Mouse (Mus musculus): ENCODE results near the gene Bcl2a1a. TPM values are rescaled to one million over a fixed set of nuclear protein-coding genes. Genes with fewer than 3 reads are reported as not detected.
"Not testable (repeated sequence)": the region's sequence is repeated elsewhere in the genome, so short reads cannot be mapped to it uniquely, and the experiment has no call there.

Bcl2a1a gene
- polyA plus RNA-seq (2015; fragmentation: Nextera tagmentation; extraction: Ambion mirVana), result not detected in 2 replicates

GRCm38 (mm10) chr9:88956670-88957153 lies at the start of gene Bcl2a1a:
Bcl2a1a (plus strand) TSS chr9:88956900.
- not testable (repeated sequence) for H3K27ac ChIP-seq; H3K4me1 ChIP-seq; H3K27me3 ChIP-seq (replicated peaks); H3K4me2 ChIP-seq; ATAC-seq (replicated peaks); H3K9ac ChIP-seq; H3K9me3 ChIP-seq; H3K4me3 ChIP-seq; H3K36me3 ChIP-seq (replicated peaks)
- WGBS, result 95% methylated on average over 5 of the region's 5 CpGs

GRCm38 (mm10) chr9:88916576-88916975 lies 40.1 kb upstream of the Bcl2a1a start:
- H3K9me3 ChIP-seq; H3K9ac ChIP-seq; H3K27ac ChIP-seq; ATAC-seq (replicated peaks); H3K4me1 ChIP-seq; H3K4me2 ChIP-seq; H3K4me3 ChIP-seq; H3K27me3 ChIP-seq (replicated peaks); H3K36me3 ChIP-seq (replicated peaks): not testable (repeated sequence)
- WGBS, result 82% methylated on average over 5 of the region's 5 CpGs

GRCm38 (mm10) chr9:88938312-88938711 lies 18.4 kb upstream of the Bcl2a1a start:
- not testable (repeated sequence) for H3K27ac ChIP-seq; H3K4me1 ChIP-seq; H3K36me3 ChIP-seq (replicated peaks); H3K9ac ChIP-seq; ATAC-seq (replicated peaks); H3K27me3 ChIP-seq (replicated peaks); H3K9me3 ChIP-seq; H3K4me2 ChIP-seq; H3K4me3 ChIP-seq
- 34% methylated on average over 2 of the region's 3 CpGs for WGBS

DNA sequence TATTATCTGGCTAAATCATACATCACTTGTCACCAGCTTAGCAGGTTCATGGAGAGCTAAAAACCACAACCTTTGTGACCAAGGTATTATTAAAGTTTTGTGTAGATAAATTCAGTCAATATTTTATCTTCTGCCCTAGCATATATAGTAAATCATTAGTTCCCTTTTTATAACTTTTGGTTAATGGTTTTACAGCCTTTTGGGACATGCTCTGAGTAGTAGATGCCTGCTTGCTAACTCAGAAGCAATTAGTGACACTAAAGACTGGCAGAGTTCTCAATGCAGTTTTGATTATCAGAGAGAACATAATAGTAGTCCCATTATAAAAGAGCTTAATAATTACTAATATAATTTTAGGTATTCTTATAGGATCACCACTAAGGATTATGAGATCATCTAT lies 5.2 kb upstream of the Bcl2a1a start:
- ATAC-seq (replicated peaks); H3K36me3 ChIP-seq (replicated peaks); H3K27me3 ChIP-seq (replicated peaks); H3K4me2 ChIP-seq; H3K27ac ChIP-seq; H3K4me1 ChIP-seq; H3K9me3 ChIP-seq; H3K9ac ChIP-seq; H3K4me3 ChIP-seq: not testable (repeated sequence)

DNA sequence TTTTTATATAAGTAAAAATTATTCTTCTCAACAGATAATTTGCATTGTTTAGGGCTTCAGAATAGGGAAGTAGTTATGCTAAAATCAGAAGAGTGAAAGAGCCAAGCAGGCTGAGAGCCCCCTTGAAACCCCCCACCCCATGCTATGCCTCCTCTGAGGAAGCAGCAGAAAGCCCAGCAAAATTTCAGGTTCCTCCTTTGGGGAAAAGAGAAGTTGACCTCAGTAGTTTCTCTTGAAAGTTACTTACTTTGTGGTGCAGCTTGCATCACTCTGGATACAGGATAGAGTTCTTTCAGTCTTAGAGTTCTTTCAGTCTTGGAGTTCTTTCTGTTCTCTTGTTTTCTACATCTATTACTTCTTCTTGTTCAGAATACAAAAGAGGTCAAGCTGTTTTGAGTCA lies 3.5 kb upstream of the Bcl2a1a start:
- not testable (repeated sequence) for ATAC-seq (replicated peaks); H3K36me3 ChIP-seq (replicated peaks); H3K27ac ChIP-seq; H3K4me3 ChIP-seq; H3K4me1 ChIP-seq; H3K4me2 ChIP-seq; H3K9me3 ChIP-seq; H3K9ac ChIP-seq; H3K27me3 ChIP-seq (replicated peaks)

GRCm38 (mm10) chr9:88955224-88955623 lies 1.5 kb upstream of the Bcl2a1a start:
- not testable (repeated sequence) for H3K27ac ChIP-seq; H3K36me3 ChIP-seq (replicated peaks); H3K27me3 ChIP-seq (replicated peaks); H3K4me2 ChIP-seq; H3K9ac ChIP-seq; H3K9me3 ChIP-seq; H3K4me3 ChIP-seq; ATAC-seq (replicated peaks); H3K4me1 ChIP-seq
- 77% methylated on average over 1 of the region's 1 CpGs for WGBS

GRCm38 (mm10) chr9:88956035-88956434 lies 665 bp upstream of the Bcl2a1a start:
- not testable (repeated sequence) for H3K9ac ChIP-seq; ATAC-seq (replicated peaks); H3K36me3 ChIP-seq (replicated peaks); H3K4me3 ChIP-seq; H3K27ac ChIP-seq; H3K4me2 ChIP-seq; H3K27me3 ChIP-seq (replicated peaks); H3K9me3 ChIP-seq; H3K4me1 ChIP-seq
- WGBS, result 98% methylated on average over 3 of the region's 4 CpGs

GRCm38 (mm10) chr9:88958891-88959290 lies 2.2 kb downstream of the Bcl2a1a start:
- no peak for ATAC-seq (replicated peaks)
- no peaks in the 10 kb centered on the region for H3K4me1 ChIP-seq
- 87% methylated on average over 3 of the region's 3 CpGs for WGBS
- no peak overlapping the region for H3K4me2 ChIP-seq
- H3K9me3 ChIP-seq, result no peaks in the 10 kb centered on the region
- no peak overlapping the region for H3K27ac ChIP-seq
- H3K4me3 ChIP-seq, result no peak overlapping the region
- H3K27me3 ChIP-seq (replicated peaks), result no peaks in the 10 kb centered on the region
- no peak overlapping the region for H3K9ac ChIP-seq
- no peaks in the 10 kb centered on the region for H3K36me3 ChIP-seq (replicated peaks)

DNA sequence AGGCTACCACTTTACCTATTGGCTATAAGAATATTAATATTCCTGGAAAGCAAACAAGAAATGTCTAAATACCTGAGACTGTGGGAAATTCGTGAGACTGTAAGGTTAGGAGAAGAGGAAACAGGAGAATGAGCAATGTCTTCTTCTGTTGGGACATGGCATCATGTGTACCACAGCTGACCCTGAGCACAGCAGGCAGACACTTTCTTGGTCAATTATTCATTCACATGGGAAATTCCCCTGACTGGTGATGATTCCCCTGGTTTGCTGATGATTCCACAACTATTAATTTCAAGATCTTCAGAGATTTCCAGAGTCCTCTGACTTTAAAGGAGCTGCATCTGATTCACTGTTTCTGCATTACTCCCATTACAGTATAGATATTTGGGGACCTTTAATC lies 3.3 kb downstream of the Bcl2a1a start:
- H3K4me3 ChIP-seq; H3K27me3 ChIP-seq (replicated peaks); H3K4me2 ChIP-seq; H3K4me1 ChIP-seq; ATAC-seq (replicated peaks); H3K36me3 ChIP-seq (replicated peaks); H3K9ac ChIP-seq; H3K9me3 ChIP-seq; H3K27ac ChIP-seq: not testable (repeated sequence)
- WGBS, result 42% methylated on average over 1 of the region's 1 CpGs

GRCm38 (mm10) chr9:88966462-88966861 lies 9.8 kb downstream of the Bcl2a1a start:
- not testable (repeated sequence) for H3K4me1 ChIP-seq; H3K9me3 ChIP-seq; H3K27me3 ChIP-seq (replicated peaks); ATAC-seq (replicated peaks); H3K27ac ChIP-seq; H3K9ac ChIP-seq; H3K36me3 ChIP-seq (replicated peaks); H3K4me3 ChIP-seq; H3K4me2 ChIP-seq
- 71% methylated on average over 1 of the region's 6 CpGs for WGBS

- not testable (repeated sequence) for H3K27me3 ChIP-seq (replicated peaks); H3K36me3 ChIP-seq (replicated peaks); H3K9ac ChIP-seq; H3K4me1 ChIP-seq; H3K27ac ChIP-seq; H3K4me3 ChIP-seq; ATAC-seq (replicated peaks); H3K9me3 ChIP-seq; H3K4me2 ChIP-seq
- 90% methylated on average over 2 of the region's 2 CpGs for WGBS
These were observed 12.8 kb downstream of the Bcl2a1a start for GRCm38 (mm10) chr9:88969502-88969901.

DNA sequence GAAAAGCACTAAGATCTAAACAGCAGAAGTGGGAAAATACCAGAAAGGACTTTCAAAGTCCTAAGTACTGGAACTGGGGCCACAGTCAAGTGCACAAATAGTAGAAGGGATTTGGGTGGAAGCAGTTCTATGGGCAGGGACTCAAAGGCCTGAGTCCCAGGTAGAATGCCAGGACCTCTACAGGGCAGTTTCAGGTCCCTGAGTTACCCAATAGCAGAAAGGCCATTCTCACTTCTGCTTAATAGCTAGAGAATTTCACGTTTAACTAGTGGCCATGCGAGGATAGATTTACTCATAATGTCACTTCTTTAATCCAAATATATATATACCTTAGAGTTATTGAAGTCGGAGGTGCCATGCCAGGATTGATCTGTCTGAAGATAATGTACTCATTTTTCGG lies 20.2 kb downstream of the Bcl2a1a start:
- H3K27ac ChIP-seq; H3K4me3 ChIP-seq; H3K9ac ChIP-seq; H3K36me3 ChIP-seq (replicated peaks); H3K27me3 ChIP-seq (replicated peaks); ATAC-seq (replicated peaks); H3K4me1 ChIP-seq; H3K9me3 ChIP-seq; H3K4me2 ChIP-seq: not testable (repeated sequence)
- WGBS, result 84% methylated on average over 4 of the region's 4 CpGs

GRCm38 (mm10) chr9:88979781-88980180 lies 23.1 kb downstream of the Bcl2a1a start:
- H3K9ac ChIP-seq; H3K27ac ChIP-seq; H3K4me2 ChIP-seq; H3K4me3 ChIP-seq; ATAC-seq (replicated peaks); H3K9me3 ChIP-seq; H3K36me3 ChIP-seq (replicated peaks); H3K27me3 ChIP-seq (replicated peaks); H3K4me1 ChIP-seq: not testable (repeated sequence)
- 92% methylated on average over 2 of the region's 2 CpGs for WGBS

- not testable (repeated sequence) for H3K4me3 ChIP-seq
These were observed 44.8 kb downstream of the Bcl2a1a start for GRCm38 (mm10) chr9:89001541-89001940.

More at GRCm38 (mm10) chr9:89001541-89001940, 44.8 kb downstream of the Bcl2a1a start:
- H3K4me2 ChIP-seq; H3K27ac ChIP-seq; ATAC-seq (replicated peaks); H3K9ac ChIP-seq; H3K27me3 ChIP-seq (replicated peaks); H3K4me1 ChIP-seq; H3K9me3 ChIP-seq; H3K36me3 ChIP-seq (replicated peaks): not testable (repeated sequence)

All from midbrain, embryonic 15.5 days (tissue).